Mouse (Mus musculus): ENCODE measurements around the gene Dap. TPM values are rescaled to one million over a fixed set of nuclear protein-coding genes. Genes with fewer than 3 reads are reported as not detected.

Dap gene
- polyA plus RNA-seq, 1 experiment, result not detected

GRCm38 (mm10) chr15:31265404-31265803, 41.3 kb downstream of the Dap start:
- no peak overlapping the region for H3K27ac ChIP-seq (ENCODE audit: insufficient read depth, low read depth, low read length)
- TF ChIP-seq POLR2A (IDR thresholded peaks at IDR 0.05; ENCODE audit: insufficient read depth, low read depth, low read length) (no peak), CTCF (IDR thresholded peaks at IDR 0.05; ENCODE audit: insufficient read depth, low read depth, low read length) (no peak)
- 91% methylated on average over 8 of the region's 8 CpGs for WGBS

GRCm38 (mm10) chr15:31265845-31266244, 41.7 kb downstream of the Dap start:
- TF ChIP-seq POLR2A (IDR thresholded peaks at IDR 0.05; ENCODE audit: insufficient read depth, low read depth, low read length), result no peak
- TF ChIP-seq CTCF (IDR thresholded peaks at IDR 0.05; ENCODE audit: insufficient read depth, low read depth, low read length), result no peak
- no peak overlapping the region for H3K27ac ChIP-seq (ENCODE audit: insufficient read depth, low read depth, low read length)
- no peak overlapping the region for H3K4me3 ChIP-seq (ENCODE audit: insufficient read depth, low read depth, low read length)
- WGBS, result 92% methylated on average over 12 of the region's 12 CpGs
- no peaks in the 10 kb centered on the region for H3K4me1 ChIP-seq (ENCODE audit: control insufficient read depth, insufficient read depth, low read length)

More at GRCm38 (mm10) chr15:31265404-31265803, 41.3 kb downstream of the Dap start:
- no peaks in the 10 kb centered on the region for H3K4me1 ChIP-seq (ENCODE audit: control insufficient read depth, insufficient read depth, low read length)
- no peak overlapping the region for H3K4me3 ChIP-seq (ENCODE audit: insufficient read depth, low read depth, low read length)

- Histone ChIP-seq H3K27ac (ENCODE audit: insufficient read depth, low read depth, low read length) (no peak overlapping the region), H3K4me3 (ENCODE audit: insufficient read depth, low read depth, low read length) (no peak overlapping the region), H3K4me1 (ENCODE audit: control insufficient read depth, insufficient read depth, low read length) (peaks cover 11% of the 10 kb centered on the region; the same call in 1 of the 2 replicates)
- TF ChIP-seq POLR2A (IDR thresholded peaks at IDR 0.05; ENCODE audit: insufficient read depth, low read depth, low read length) (no peak), CTCF (IDR thresholded peaks at IDR 0.05; ENCODE audit: insufficient read depth, low read depth, low read length) (no peak)
- 89% methylated on average over 6 of the region's 6 CpGs for WGBS
Observed at GRCm38 (mm10) chr15:31268148-31268547, 44.0 kb downstream of the Dap start.

- no peak overlapping the region for H3K4me3 ChIP-seq (ENCODE audit: insufficient read depth, low read depth, low read length)
- TF ChIP-seq POLR2A (IDR thresholded peaks at IDR 0.05; ENCODE audit: insufficient read depth, low read depth, low read length) (no peak), CTCF (IDR thresholded peaks at IDR 0.05; ENCODE audit: insufficient read depth, low read depth, low read length) (no peak)
- no peak overlapping the region for H3K27ac ChIP-seq (ENCODE audit: insufficient read depth, low read depth, low read length)
- peaks cover 16% of the 10 kb centered on the region; the same call in 1 of the 2 replicates for H3K4me1 ChIP-seq (ENCODE audit: control insufficient read depth, insufficient read depth, low read length)
- WGBS, result 91% methylated on average over 4 of the region's 4 CpGs
Observed at GRCm38 (mm10) chr15:31269558-31269957, 45.4 kb downstream of the Dap start.

- Histone ChIP-seq H3K4me3 (ENCODE audit: insufficient read depth, low read depth, low read length) (no peak overlapping the region), H3K27ac (ENCODE audit: insufficient read depth, low read depth, low read length) (no peak overlapping the region), H3K4me1 (ENCODE audit: control insufficient read depth, insufficient read depth, low read length) (peaks cover 16% of the 10 kb centered on the region; the same call in 1 of the 2 replicates)
- 89% methylated on average over 7 of the region's 7 CpGs for whole genome bisulfite sequencing
- no peak for TF ChIP-seq POLR2A (IDR thresholded peaks at IDR 0.05; ENCODE audit: insufficient read depth, low read depth, low read length)
- no peak for TF ChIP-seq CTCF (IDR thresholded peaks at IDR 0.05; ENCODE audit: insufficient read depth, low read depth, low read length)
Observed at GRCm38 (mm10) chr15:31272695-31273094, 48.6 kb downstream of the Dap start.

- H3K27ac ChIP-seq (ENCODE audit: insufficient read depth, low read depth, low read length), result no peak overlapping the region
- no peak for TF ChIP-seq POLR2A (IDR thresholded peaks at IDR 0.05; ENCODE audit: insufficient read depth, low read depth, low read length)
- no peak for TF ChIP-seq CTCF (IDR thresholded peaks at IDR 0.05; ENCODE audit: insufficient read depth, low read depth, low read length)
- 93% methylated on average over 10 of the region's 10 CpGs for WGBS
- peaks cover 16% of the 10 kb centered on the region; the same call in 1 of the 2 replicates for H3K4me1 ChIP-seq (ENCODE audit: control insufficient read depth, insufficient read depth, low read length)
- H3K4me3 ChIP-seq (ENCODE audit: insufficient read depth, low read depth, low read length), result no peak overlapping the region
Observed at GRCm38 (mm10) chr15:31273509-31273908, 49.4 kb downstream of the Dap start.

GRCm38 (mm10) chr15:31278090-31278489, 54.0 kb downstream of the Dap start:
- TF ChIP-seq CTCF (IDR thresholded peaks at IDR 0.05; ENCODE audit: insufficient read depth, low read depth, low read length) (no peak), POLR2A (IDR thresholded peaks at IDR 0.05; ENCODE audit: insufficient read depth, low read depth, low read length) (no peak)
- no peak overlapping the region for H3K27ac ChIP-seq (ENCODE audit: insufficient read depth, low read depth, low read length)
- 50% methylated on average over 4 of the region's 4 CpGs for WGBS

GRCm38 (mm10) chr15:31279120-31279519, 55.0 kb downstream of the Dap start:
- no peak overlapping the region for H3K4me3 ChIP-seq (ENCODE audit: insufficient read depth, low read depth, low read length)
- 79% methylated on average over 2 of the region's 2 CpGs for WGBS
- H3K4me1 ChIP-seq (ENCODE audit: control insufficient read depth, insufficient read depth, low read length), result no peaks in the 10 kb centered on the region
- H3K27ac ChIP-seq (ENCODE audit: insufficient read depth, low read depth, low read length), result no peak overlapping the region
- no peak for TF ChIP-seq CTCF (IDR thresholded peaks at IDR 0.05; ENCODE audit: insufficient read depth, low read depth, low read length)
- no peak for TF ChIP-seq POLR2A (IDR thresholded peaks at IDR 0.05; ENCODE audit: insufficient read depth, low read depth, low read length)

More at GRCm38 (mm10) chr15:31278090-31278489, 54.0 kb downstream of the Dap start:
- Histone ChIP-seq H3K4me3 (ENCODE audit: insufficient read depth, low read depth, low read length) (no peak overlapping the region), H3K4me1 (ENCODE audit: control insufficient read depth, insufficient read depth, low read length) (peaks cover 6% of the 10 kb centered on the region; the same call in 1 of the 2 replicates)

GRCm38 (mm10) chr15:31279577-31280004, 55.5 kb downstream of the Dap start:
- TF ChIP-seq POLR2A (IDR thresholded peaks at IDR 0.05; ENCODE audit: insufficient read depth, low read depth, low read length), result no peak
- no peak for TF ChIP-seq CTCF (IDR thresholded peaks at IDR 0.05; ENCODE audit: insufficient read depth, low read depth, low read length)
- 94% methylated on average over 6 of the region's 6 CpGs for WGBS
- Histone ChIP-seq H3K27ac (ENCODE audit: insufficient read depth, low read depth, low read length) (no peak overlapping the region), H3K4me3 (ENCODE audit: insufficient read depth, low read depth, low read length) (no peak overlapping the region), H3K4me1 (ENCODE audit: control insufficient read depth, insufficient read depth, low read length) (no peaks in the 10 kb centered on the region)

All from olfactory bulb, adult 2 months (tissue).